8 mouse cellular contexts compared by ENCODE assay signal in the genomic region with DNA sequence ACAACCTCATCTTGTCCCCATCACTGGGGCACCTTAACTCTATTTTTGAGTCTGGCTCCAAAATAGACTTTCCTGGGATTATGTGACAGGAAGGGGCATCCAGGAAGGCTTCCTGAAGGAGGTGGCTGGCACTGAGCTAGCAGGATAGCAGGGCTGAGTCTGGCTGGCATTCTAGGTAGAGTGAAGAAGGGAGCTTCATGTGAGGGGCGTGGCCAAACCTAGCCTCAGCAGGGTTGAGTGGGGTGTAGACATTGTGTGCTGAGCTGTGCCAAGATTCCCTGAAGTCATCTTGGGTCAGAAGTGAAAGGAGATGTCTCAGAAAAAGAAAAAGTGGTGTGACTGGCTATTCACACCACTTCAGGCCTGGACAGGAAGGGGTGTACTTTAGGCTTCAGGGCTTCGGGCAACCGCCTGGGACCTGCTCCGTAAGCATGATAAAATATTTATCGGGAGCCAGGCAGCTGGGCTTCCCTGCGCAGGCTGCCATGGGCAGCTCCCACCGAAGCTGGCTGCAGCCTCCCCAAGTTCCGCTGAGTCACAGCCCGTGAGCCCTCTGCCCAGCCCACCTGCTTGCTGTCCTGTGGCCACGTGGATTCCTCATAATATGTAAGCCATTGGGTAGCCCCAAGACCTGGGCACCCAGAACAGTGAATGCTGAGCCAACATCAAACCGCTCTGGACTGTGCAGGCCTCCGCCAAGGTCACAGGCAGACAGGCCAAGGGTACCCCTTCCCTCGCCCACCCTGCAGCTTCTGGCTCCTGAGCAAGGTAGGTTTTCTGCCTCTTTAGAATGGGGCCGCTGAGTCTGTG. TPM values are rescaled to one million over a fixed set of nuclear protein-coding genes. Genes with fewer than 3 reads are reported as not detected.
DNase-seq lines count a peak whose midpoint lies in the region; ATAC-seq and TF ChIP-seq lines count a peak whose summit lies in the region.

Gene Prr5 (plus strand): TSS at position 683 of the 810 bp plus-strand sequence.

- WGBS in embryonic facial prominence, embryonic 15.5 days, result 65% methylated on average over 14 of the region's 14 CpGs

- H3K4me3 ChIP-seq in layer of hippocampus, adult 2 months, result no peak within 1 kb of the TSS
- no peak within 1 kb of the TSS for H3K4me3 ChIP-seq in embryonic facial prominence, embryonic 15.5 days (replicated peaks)

- H3K9me3 ChIP-seq in embryonic facial prominence, embryonic 15.5 days (replicated peaks), result no peaks in the 10 kb centered on the region

- no peak for TF ChIP-seq CTCF in layer of hippocampus, adult 2 months (conservative IDR thresholded peaks at IDR 0.05)

- H3K27ac ChIP-seq in layer of hippocampus, adult 2 months, result peak within 1 kb of the TSS; percentile 33; the same call in 1 of the 2 replicates
- H3K27ac ChIP-seq in embryonic facial prominence, embryonic 15.5 days (replicated peaks), result no peak within 1 kb of the TSS

- no peaks in the 10 kb centered on the region for H3K36me3 ChIP-seq in embryonic facial prominence, embryonic 15.5 days

- H3K4me2 ChIP-seq in embryonic facial prominence, embryonic 15.5 days (replicated peaks), result no peak within 1 kb of the TSS

- no peak for ATAC-seq in embryonic facial prominence, embryonic 15.5 days (ENCODE audit: insufficient number of reproducible peaks, low FRiP score, low TSS enrichment, low read depth)
- peak; percentile 28 for ATAC-seq in megakaryocyte progenitor cell, adult 5-6 weeks (replicated peaks; ENCODE audit: poor library complexity)
- ATAC-seq in CD4-positive, CD25-positive, alpha-beta regulatory T cell, adult 4 months, result no peak

- H3K27me3 ChIP-seq in embryonic facial prominence, embryonic 15.5 days, result no peaks in the 10 kb centered on the region

- no peak for DNase-seq in layer of hippocampus, adult 2 months (ENCODE audit: low spot score in 2 of 2)
- DNase-seq in layer of hippocampus, adult 11-12 months (ENCODE audit: low spot score), result no peak
- peak; percentile 82 to 83 for DNase-seq in kidney, adult 8-10 months
- no peak for DNase-seq in Muller cell, postnatal 12 days (ENCODE audit: inconsistent ontology term)
- no peak for DNase-seq in lung, postnatal 14 days

- peaks cover 15% of the 10 kb centered on the region; the same call in 1 of the 2 replicates for H3K4me1 ChIP-seq in embryonic facial prominence, embryonic 15.5 days

- H3K9ac ChIP-seq in embryonic facial prominence, embryonic 15.5 days, result no peak within 1 kb of the TSS

RNA-seq across cellular contexts. Expression of gene Prr5, which starts in this region (rescaled TPM):
- total RNA-seq in layer of hippocampus, adult 2 months (2021), result 10 to 100 TPM; 15.5 to 16.9 TPM
- 31.4 and 34.6 TPM in 2 replicates for polyA plus RNA-seq in embryonic facial prominence, embryonic 15.5 days (2015; fragmentation: Nextera tagmentation; extraction: Ambion mirVana)
- total RNA-seq in megakaryocyte progenitor cell, adult 5-6 weeks (2015), result 10.0 and 11.1 TPM in 2 replicates
- total RNA-seq in megakaryocyte progenitor cell, adult 5-6 weeks (2017), result 3.7 and 7.6 TPM in 2 replicates
- polyA plus RNA-seq in CD4-positive, CD25-positive, alpha-beta regulatory T cell, adult 4 months (2017; shearing (Covaris generic)), result under 1 TPM in 1 of 2 experiments, not detected in 1; 0.56 TPM

Comparison
In these comparisons a context has a peak if more than half of its experiments do, and no peak if none do; other contexts are left out.
1. RNA of gene Prr5 (polyA plus RNA-seq): 31.4 to 34.6 TPM in embryonic facial prominence, embryonic 15.5 days; 0.56 TPM in CD4-positive, CD25-positive, alpha-beta regulatory T cell, adult 4 months; every median in the first group is over 10 times any median in the second.
2. DNase-seq: peak in kidney, adult 8-10 months (2 of 2); none in layer of hippocampus, adult 2 months (0 of 2), layer of hippocampus, adult 11-12 months (single experiment), Muller cell, postnatal 12 days (single experiment) and lung, postnatal 14 days (single experiment).